Mouse (Mus musculus) cerebellum, adult 11 months (tissue): ENCODE data around the gene Retsat.

Experiments used
- DNase-seq: peaks from one replicate; pipeline ENCODE4 v3.0.0; 2022

Retsat gene

GRCm38 (mm10) chr6:72597956-72598753 is at the start of gene Retsat, which contains the start of gene Elmod3:
Gene Retsat, plus strand, starts transcription at chr6:72598475.
Gene Elmod3, minus strand, starts transcription at chr6:72598413.
- peak; percentile 81 for DNase-seq

- no peak for DNase-seq
These were observed 49.2 kb upstream of the Retsat start for GRCm38 (mm10) chr6:72549041-72549580.

- DNase-seq, result no peak
These were observed 48.2 kb upstream of the Retsat start for GRCm38 (mm10) chr6:72550025-72550424.

GRCm38 (mm10) chr6:72550503-72551100 is 47.7 kb upstream of the Retsat start:
- DNase-seq, result no peak

- no peak for DNase-seq
These were observed 45.9 kb upstream of the Retsat start for GRCm38 (mm10) chr6:72552171-72553078.

- DNase-seq, result no peak
These were observed 45.2 kb upstream of the Retsat start for GRCm38 (mm10) chr6:72553079-72553412.

- DNase-seq, result no peak
These were observed 37.5 kb upstream of the Retsat start for GRCm38 (mm10) chr6:72560801-72561200.

GRCm38 (mm10) chr6:72562486-72562885 is 35.8 kb upstream of the Retsat start:
- DNase-seq, result no peak

- DNase-seq, result no peak
These were observed 35.4 kb upstream of the Retsat start for GRCm38 (mm10) chr6:72562894-72563293.

GRCm38 (mm10) chr6:72565506-72565905 is 32.8 kb upstream of the Retsat start:
- no peak for DNase-seq

- DNase-seq, result peak; percentile 78
These were observed 32.2 kb upstream of the Retsat start for GRCm38 (mm10) chr6:72566044-72566443.

GRCm38 (mm10) chr6:72567508-72567907 is 30.8 kb upstream of the Retsat start:
- no peak for DNase-seq

GRCm38 (mm10) chr6:72568736-72569135 is 29.5 kb upstream of the Retsat start:
- no peak for DNase-seq

GRCm38 (mm10) chr6:72570644-72571397 is 27.5 kb upstream of the Retsat start:
- DNase-seq, result no peak

- no peak for DNase-seq
These were observed 26.4 kb upstream of the Retsat start for GRCm38 (mm10) chr6:72571826-72572225.

GRCm38 (mm10) chr6:72576041-72576440 is 22.2 kb upstream of the Retsat start:
- DNase-seq, result no peak

GRCm38 (mm10) chr6:72581625-72582382 is 16.5 kb upstream of the Retsat start:
- DNase-seq, result no peak

- DNase-seq, result no peak
These were observed 14.9 kb upstream of the Retsat start for GRCm38 (mm10) chr6:72583211-72583839.

- DNase-seq, result no peak
These were observed 14.1 kb upstream of the Retsat start for GRCm38 (mm10) chr6:72584154-72584553.

- DNase-seq, result no peak
These were observed 11.6 kb upstream of the Retsat start for GRCm38 (mm10) chr6:72586701-72587100.

GRCm38 (mm10) chr6:72588307-72588706 is 10.0 kb upstream of the Retsat start:
- no peak for DNase-seq
